Comparison of ENCODE assay signal across 8 mouse cellular contexts in the genomic region with DNA sequence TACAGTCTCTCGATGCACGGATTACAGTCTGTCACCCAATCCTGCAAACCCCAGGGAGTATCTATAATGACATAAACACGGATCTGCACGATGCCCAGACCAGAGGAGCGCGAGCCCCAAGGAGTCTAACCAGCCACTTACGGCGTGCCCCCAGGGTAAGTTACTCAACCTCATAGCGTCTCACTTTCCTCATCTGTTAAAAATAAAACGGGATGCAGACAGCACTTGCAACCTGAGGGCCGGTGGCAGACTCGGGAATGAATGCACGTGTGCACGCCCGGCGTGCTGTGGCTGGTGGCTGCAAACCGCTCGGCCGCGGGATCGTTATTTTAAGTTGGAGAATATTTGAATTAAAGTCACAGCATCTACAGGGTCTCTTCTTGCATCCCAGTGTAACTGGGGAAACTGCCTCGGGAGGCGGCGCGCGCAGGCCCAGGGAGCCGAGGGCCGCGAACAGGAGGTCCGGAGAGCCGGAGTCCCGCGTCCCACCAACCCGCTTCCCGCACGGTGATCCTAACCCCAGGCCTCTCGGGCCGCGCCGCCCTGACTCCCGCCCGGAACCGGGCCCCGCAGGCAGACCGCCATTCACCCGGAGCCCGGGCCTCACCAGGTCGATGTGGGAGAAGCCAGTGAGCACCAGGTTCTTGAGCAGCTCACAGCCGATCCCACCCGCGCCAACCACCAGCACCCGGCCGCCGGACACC. TPM values are rescaled to one million over a fixed set of nuclear protein-coding genes. Genes with fewer than 3 reads are reported as not detected.
DNase-seq lines count a peak whose midpoint lies in the region; ATAC-seq and TF ChIP-seq lines count a peak whose summit lies in the region.

No protein-coding gene starts in this region.

- WGBS in lung, postnatal 0 days = 2% methylated on average over 51 of the region's 54 CpGs
- under 1% methylated on average over 54 of the region's 54 CpGs for WGBS in stomach, embryonic 16.5 days

- H3K27me3 ChIP-seq in lung, postnatal 0 days (replicated peaks; ENCODE audit: insufficient read depth, low read length) = no peaks in the 10 kb centered on the region
- no peaks in the 10 kb centered on the region for H3K27me3 ChIP-seq in stomach, embryonic 16.5 days (ENCODE audit: control insufficient read depth, insufficient read depth, low read length)

- no peak for TF ChIP-seq CTCF in lung, postnatal 0 days (IDR thresholded peaks at IDR 0.05)

- peak overlapping the region; percentile 90 for H3K27ac ChIP-seq in lung, postnatal 0 days (ENCODE audit: low read length)
- peak overlapping the region; percentile 90 for H3K27ac ChIP-seq in stomach, embryonic 16.5 days (ENCODE audit: low read length)

- H3K4me1 ChIP-seq in lung, postnatal 0 days (ENCODE audit: insufficient read depth, low read depth, low read length) = 0 out of 2 replicates have a peak, but pooled peaks cover 5% of the 10 kb centered on the region
- H3K4me1 ChIP-seq in stomach, embryonic 16.5 days (ENCODE audit: control insufficient read depth, insufficient read depth, low read length) = peaks cover 8% of the 10 kb centered on the region

- DNase-seq in kidney, adult 11 months = peak; percentile 21
- DNase-seq in kidney, postnatal 10 days = no peak
- peak; percentile 25 for DNase-seq in MEL-GATA-1-ER (ENCODE audit: extremely low read depth, low read depth)
- DNase-seq in lung, postnatal 0 days (ENCODE audit: low spot score) = peak; percentile 40
- no peak for DNase-seq in ovary, postnatal 14 days (ENCODE audit: low spot score)

- peak; percentile 42 for ATAC-seq in erythroid progenitor cell, adult 5-6 weeks (replicated peaks; ENCODE audit: low FRiP score, poor library complexity, severe bottlenecking)
- ATAC-seq in inflammation-experienced regulatory T-cells, adult 6 months = peak; percentile 47
- ATAC-seq in lung, postnatal 0 days = peak; percentile 75
- peak; percentile 75 for ATAC-seq in stomach, embryonic 16.5 days (ENCODE audit: insufficient read depth, low FRiP score)

- H3K9ac ChIP-seq in lung, postnatal 0 days (replicated peaks; ENCODE audit: low read depth) = peak overlapping the region; percentile 92
- H3K9ac ChIP-seq in stomach, embryonic 16.5 days (ENCODE audit: low read length) = peak overlapping the region; percentile 96

- H3K9me3 ChIP-seq in lung, postnatal 0 days (ENCODE audit: low read length) = no peaks in the 10 kb centered on the region
- H3K9me3 ChIP-seq in stomach, embryonic 16.5 days (replicated peaks; ENCODE audit: control insufficient read depth, low read length) = no peaks in the 10 kb centered on the region

- peaks cover 11% of the 10 kb centered on the region; the same call in 1 of the 2 replicates for H3K36me3 ChIP-seq in lung, postnatal 0 days (ENCODE audit: insufficient read depth, low read length)
- peaks cover 14% of the 10 kb centered on the region for H3K36me3 ChIP-seq in stomach, embryonic 16.5 days (ENCODE audit: control insufficient read depth, insufficient read depth, low read length)

- peak overlapping the region; percentile 92 for H3K4me3 ChIP-seq in lung, postnatal 0 days (ENCODE audit: low read depth, low read length)
- H3K4me3 ChIP-seq in stomach, embryonic 16.5 days (replicated peaks; ENCODE audit: low read length) = peak overlapping the region; percentile 97

- H3K4me2 ChIP-seq in lung, postnatal 0 days (replicated peaks; ENCODE audit: low read depth, low read length) = peak overlapping the region; percentile 87
- H3K4me2 ChIP-seq in stomach, embryonic 16.5 days (ENCODE audit: low read depth, low read length) = peak overlapping the region; percentile 64

- TF ChIP-seq EP300 in lung, postnatal 0 days (IDR thresholded peaks at IDR 0.05) = no peak

RNA-seq across cellular contexts. Expression of a gene that starts 1.5 kb away (rescaled TPM):
- 86.9 and 130 TPM in 2 replicates for total RNA-seq in erythroid progenitor cell, adult 5-6 weeks (2015; ENCODE audit: low replicate concordance)
- total RNA-seq in erythroid progenitor cell, adult 5-6 weeks (2017; ENCODE audit: low replicate concordance) = 52.3 and 91.5 TPM in 2 replicates
- polyA plus RNA-seq in inflammation-experienced regulatory T-cells, adult 6 months (2017; shearing (Covaris generic)) = 10 to 100 TPM; 74.4 to 98.1 (median 87.7) TPM
- 82.8 and 91.2 TPM in 2 replicates for polyA plus RNA-seq in lung, postnatal 0 days (2015; fragmentation: Nextera tagmentation; extraction: Ambion mirVana)
- polyA plus RNA-seq in stomach, embryonic 16.5 days (2015; fragmentation: Nextera tagmentation; extraction: Ambion mirVana) = 161 and 165 TPM in 2 replicates

RNA-seq across cellular contexts. Expression of a gene that starts 28.5 kb away (rescaled TPM):
- 8.3 and 26.0 TPM in 2 replicates for total RNA-seq in erythroid progenitor cell, adult 5-6 weeks (2015; ENCODE audit: low replicate concordance)
- 2.0 and 15.0 TPM in 2 replicates for total RNA-seq in erythroid progenitor cell, adult 5-6 weeks (2017; ENCODE audit: low replicate concordance)
- 10 to 100 TPM; 26.1 to 31.0 (median 28.5) TPM for polyA plus RNA-seq in inflammation-experienced regulatory T-cells, adult 6 months (2017; shearing (Covaris generic))
- 34.0 and 37.9 TPM in 2 replicates for polyA plus RNA-seq in lung, postnatal 0 days (2015; fragmentation: Nextera tagmentation; extraction: Ambion mirVana)
- polyA plus RNA-seq in stomach, embryonic 16.5 days (2015; fragmentation: Nextera tagmentation; extraction: Ambion mirVana) = 53.6 and 54.8 TPM in 2 replicates

RNA-seq across cellular contexts. Expression of a gene that starts 34.9 kb away (rescaled TPM):
- not detected in 2 replicates for total RNA-seq in erythroid progenitor cell, adult 5-6 weeks (2015; ENCODE audit: low replicate concordance)
- total RNA-seq in erythroid progenitor cell, adult 5-6 weeks (2017; ENCODE audit: low replicate concordance) = not detected in 2 replicates
- not detected for polyA plus RNA-seq in inflammation-experienced regulatory T-cells, adult 6 months (2017; shearing (Covaris generic))
- 7.9 and 8.5 TPM in 2 replicates for polyA plus RNA-seq in lung, postnatal 0 days (2015; fragmentation: Nextera tagmentation; extraction: Ambion mirVana)
- 4.2 and 4.3 TPM in 2 replicates for polyA plus RNA-seq in stomach, embryonic 16.5 days (2015; fragmentation: Nextera tagmentation; extraction: Ambion mirVana)

Comparison
In these comparisons a context has a peak if more than half of its experiments do, and no peak if none do; other contexts are left out.
1. DNase-seq: peak in kidney, adult 11 months (single experiment), MEL-GATA-1-ER (single experiment) and lung, postnatal 0 days (single experiment); none in kidney, postnatal 10 days (single experiment) and ovary, postnatal 14 days (single experiment).
2. Peak in every context shown above with its lines, with median percentiles within 50 percentile points of each other: ATAC-seq.